ENCODE assay signal across 9 mouse cellular contexts in genomic region chr10:75827668-75828360, GRCm38 (mm10). TPM values are rescaled to one million over a fixed set of nuclear protein-coding genes. Genes with fewer than 3 reads are reported as not detected.
DNase-seq lines count a peak whose midpoint lies in the region; TF ChIP-seq lines count a peak whose summit lies in the region.
"Had no signal": no experiment of that assay in that cellular context is flagged by ENCODE, and none has a peak within 500 bp of the region (broad histone marks: within the 10 kb centered on the region; RNA-seq: fewer than 3 reads in every experiment).

No protein-coding gene starts in this region.

- H3K4me1 ChIP-seq in lung, adult 2 months (ENCODE audit: control insufficient read depth, insufficient read depth, low read length), result 0 out of 2 replicates have a peak, but pooled peaks cover 2% of the 10 kb centered on the region

- intact Hi-C loops in gastrocnemius, postnatal 14 days (cut with DNase I; ENCODE audit: low total_unique reads), result no loop called here

- H3K4me3 ChIP-seq in layer of hippocampus, adult 2 months, result no peak overlapping the region
- H3K4me3 ChIP-seq in lung, adult 2 months (replicated peaks; ENCODE audit: extremely low read depth, low read depth, low read length), result no peak overlapping the region

- peak overlapping the region; percentile 39; the same call in 1 of the 2 replicates for H3K27ac ChIP-seq in layer of hippocampus, adult 2 months

- no peak for TF ChIP-seq POLR2A in lung, adult 2 months (IDR thresholded peaks at IDR 0.05; ENCODE audit: borderline replicate concordance, extremely low read depth, low read depth, low read length)

- WGBS in lung, adult 2 months, result 88% methylated on average over 4 of the region's 4 CpGs

- TF ChIP-seq CTCF in layer of hippocampus, adult 2 months (conservative IDR thresholded peaks at IDR 0.05), result no peak
- TF ChIP-seq CTCF in lung, adult 2 months (IDR thresholded peaks at IDR 0.05; ENCODE audit: insufficient read depth, low read length), result no peak

- DNase-seq in layer of hippocampus, adult 2 months (ENCODE audit: low spot score in 2 of 2), result no peak
- DNase-seq in layer of hippocampus, adult 18-20 months (ENCODE audit: low spot score in 2 of 2), result no peak
- DNase-seq in adrenal gland, adult 8-10 months, result peak; percentile 67
- DNase-seq in gastrocnemius, postnatal 14 days, result peak; percentile 73
- peak; percentile 33 for DNase-seq in lung, adult 2 months
- no peak for DNase-seq in spleen, postnatal 10 days (ENCODE audit: low spot score in 2 of 2)
- no peak for DNase-seq in thymus, postnatal 36 days
- DNase-seq in thymus, postnatal 10 days (ENCODE audit: low spot score in 2 of 2), result no peak

RNA-seq across cellular contexts. Expression of gene Gstt4, which starts 5.5 kb away (rescaled TPM):
- not detected for total RNA-seq in layer of hippocampus, adult 2 months (2021)
- not detected for total RNA-seq in layer of hippocampus, adult 18-20 months (2021)
- not detected for total RNA-seq in adrenal gland, adult 8-10 months (2022)
- not detected for total RNA-seq in gastrocnemius, postnatal 14 days (2021)
- not detected in 2 replicates for polyA plus RNA-seq in lung, adult 2 months (2012; rRNA removed)
- total RNA-seq: hematopoietic stem cell, adult 5-6 weeks had no signal

RNA-seq across cellular contexts. Expression of gene Gstt2, which starts 9.4 kb away (rescaled TPM):
- 1 to 10 TPM; 4.7 TPM for total RNA-seq in layer of hippocampus, adult 2 months (2021)
- total RNA-seq in layer of hippocampus, adult 18-20 months (2021), result 1 to 10 TPM; 3.5 to 3.6 TPM
- 10 to 100 TPM; 25.4 to 67.6 (median 45.9) TPM for total RNA-seq in adrenal gland, adult 8-10 months (2022)
- total RNA-seq in gastrocnemius, postnatal 14 days (2021), result 1 to 10 TPM; 5.6 to 6.9 TPM
- polyA plus RNA-seq in lung, adult 2 months (2012; rRNA removed), result 137 and 149 TPM in 2 replicates

RNA-seq across cellular contexts. Expression of gene Gstt1, which starts 29.4 kb away (rescaled TPM):
- 1 to 10 TPM; 6.7 to 7.2 TPM for total RNA-seq in layer of hippocampus, adult 2 months (2021)
- total RNA-seq in layer of hippocampus, adult 18-20 months (2021), result 10 to 100 TPM; 10.2 to 10.3 TPM
- total RNA-seq in adrenal gland, adult 8-10 months (2022), result 10 to 100 TPM; 49.4 to 80.4 (median 66.3) TPM
- total RNA-seq in gastrocnemius, postnatal 14 days (2021), result 1 to 10 TPM; 7.0 to 8.2 TPM
- 163 and 178 TPM in 2 replicates for polyA plus RNA-seq in lung, adult 2 months (2012; rRNA removed)

RNA-seq across cellular contexts. Expression of gene Mif, which starts 32.2 kb away (rescaled TPM):
- 100 to 1,000 TPM; 439 to 454 TPM for total RNA-seq in layer of hippocampus, adult 2 months (2021)
- 100 to 1,000 TPM; 477 to 485 TPM for total RNA-seq in layer of hippocampus, adult 18-20 months (2021)
- total RNA-seq in adrenal gland, adult 8-10 months (2022), result 100 to 1,000 TPM; 253 to 280 (median 275) TPM
- 100 to 1,000 TPM; 155 to 170 TPM for total RNA-seq in gastrocnemius, postnatal 14 days (2021)
- polyA plus RNA-seq in lung, adult 2 months (2012; rRNA removed), result 479 and 563 TPM in 2 replicates

RNA-seq across cellular contexts. Expression of gene Gstt3, which starts 46.6 kb away (rescaled TPM):
- total RNA-seq in layer of hippocampus, adult 2 months (2021), result 1 to 10 TPM; 1.6 to 1.8 TPM
- 1 to 10 TPM; 3.7 to 5.6 TPM for total RNA-seq in layer of hippocampus, adult 18-20 months (2021)
- 10 to 100 TPM; 28.7 to 37.8 (median 34.4) TPM for total RNA-seq in adrenal gland, adult 8-10 months (2022)
- 1 to 10 TPM; 5.3 to 7.5 TPM for total RNA-seq in gastrocnemius, postnatal 14 days (2021)
- polyA plus RNA-seq in lung, adult 2 months (2012; rRNA removed), result 47.8 and 63.7 TPM in 2 replicates

Comparison
In these comparisons a context has a peak if more than half of its experiments do, and no peak if none do; other contexts are left out.
1. DNase-seq: peak in adrenal gland, adult 8-10 months (single experiment), gastrocnemius, postnatal 14 days (single experiment) and lung, adult 2 months (single experiment); none in layer of hippocampus, adult 2 months (0 of 2), layer of hippocampus, adult 18-20 months (0 of 2), spleen, postnatal 10 days (0 of 2), thymus, postnatal 36 days (0 of 2) and thymus, postnatal 10 days (0 of 2).
2. RNA of gene Gstt1, which starts 29.4 kb away (total RNA-seq): 49.4 to 80.4 TPM in adrenal gland, adult 8-10 months; 10.2 to 10.3 TPM in layer of hippocampus, adult 18-20 months, 7.0 to 8.2 TPM in gastrocnemius, postnatal 14 days and 6.7 to 7.2 TPM in layer of hippocampus, adult 2 months; every median in the first group is over 4 times any median in the second.